In genomic region chr5:134085227-134085626, GRCm38 (mm10) we compare ENCODE assay signal across 18 mouse cellular contexts. TPM values are rescaled to one million over a fixed set of nuclear protein-coding genes. Genes with fewer than 3 reads are reported as not detected.
A peak's percentile ranks its signal among the peaks of the same experiment; 100 is the strongest.
DNase-seq lines count a peak whose midpoint lies in the region; ATAC-seq and TF ChIP-seq lines count a peak whose summit lies in the region.
"Had no signal": no experiment of that assay in that cellular context is flagged by ENCODE, and none has a peak within 500 bp of the region (broad histone marks: within the 10 kb centered on the region; RNA-seq: fewer than 3 reads in every experiment).

No protein-coding gene starts in this region.

- H3K9ac ChIP-seq in kidney, postnatal 0 days (ENCODE audit: low read depth, low read length), result no peak overlapping the region
- H3K9ac ChIP-seq: forebrain, embryonic 15.5 days; heart, embryonic 13.5 days; liver, embryonic 14.5 days; midbrain, embryonic 13.5 days had no signal

- peak; percentile 29; the same call in 1 of the 2 replicates for TF ChIP-seq CTCF in kidney, postnatal 0 days (IDR thresholded peaks at IDR 0.05; ENCODE audit: low read depth)

- peaks cover 9% of the 10 kb centered on the region; the same call in 1 of the 2 replicates for H3K4me1 ChIP-seq in kidney, postnatal 0 days (replicated peaks; ENCODE audit: insufficient read depth, low read length)
- H3K4me1 ChIP-seq: midbrain, embryonic 13.5 days had no signal

- no peaks in the 10 kb centered on the region for H3K27me3 ChIP-seq in kidney, postnatal 0 days (ENCODE audit: insufficient read depth, low read length)
- H3K27me3 ChIP-seq: forebrain, embryonic 15.5 days; heart, embryonic 13.5 days had no signal

- ATAC-seq in kidney, postnatal 0 days (replicated peaks; ENCODE audit: low FRiP score, low read depth), result no peak
- ATAC-seq: forebrain, embryonic 15.5 days; midbrain, embryonic 13.5 days had no signal

- H3K4me2 ChIP-seq in kidney, postnatal 0 days (ENCODE audit: low read length), result no peak overlapping the region
- H3K4me2 ChIP-seq: forebrain, embryonic 15.5 days; heart, embryonic 13.5 days; midbrain, embryonic 13.5 days had no signal

- H3K4me3 ChIP-seq in kidney, postnatal 0 days (replicated peaks; ENCODE audit: low read depth, low read length), result no peak overlapping the region
- H3K4me3 ChIP-seq: erythroblast, embryonic 14.5 days; forebrain, embryonic 15.5 days; heart, embryonic 13.5 days; limb, embryonic 10.5 days; midbrain, embryonic 13.5 days had no signal

- peak; percentile 20 for DNase-seq in adrenal gland, postnatal 25 days
- DNase-seq in adrenal gland, postnatal 4 days (ENCODE audit: low spot score in 2 of 2), result no peak
- no peak for DNase-seq in kidney, postnatal 0 days (ENCODE audit: low spot score)
- DNase-seq in kidney, adult 18-20 months, result no peak
- DNase-seq in 416B (ENCODE audit: low read depth), result peak; percentile 50
- peak; percentile 69 for DNase-seq in R1 (ENCODE audit: low read depth, low spot score)
- no peak for DNase-seq in right cerebral cortex, adult 2 months (ENCODE audit: low spot score in 2 of 2)
- no peak for DNase-seq in urinary bladder, adult 18-20 months (ENCODE audit: low spot score in 2 of 2)
- DNase-seq: cerebellum, adult 9-10 months; gastrocnemius, postnatal 10 days; right cerebral cortex, postnatal 25 days had no signal

- H3K36me3 ChIP-seq in kidney, postnatal 0 days (ENCODE audit: insufficient read depth, low read length), result no peaks in the 10 kb centered on the region
- H3K36me3 ChIP-seq: forebrain, embryonic 15.5 days; heart, embryonic 13.5 days; limb, embryonic 10.5 days; midbrain, embryonic 13.5 days had no signal

- H3K27ac ChIP-seq in kidney, postnatal 0 days, result no peak overlapping the region
- H3K27ac ChIP-seq: forebrain, embryonic 15.5 days; heart, embryonic 13.5 days; limb, embryonic 10.5 days; liver, embryonic 14.5 days; macrophage; midbrain, embryonic 13.5 days had no signal

- 75% methylated on average over 4 of the region's 4 CpGs for WGBS in kidney, postnatal 0 days

- H3K9me3 ChIP-seq in kidney, postnatal 0 days (replicated peaks; ENCODE audit: low read length), result no peaks in the 10 kb centered on the region
- H3K9me3 ChIP-seq: forebrain, embryonic 15.5 days; heart, embryonic 13.5 days; limb, embryonic 10.5 days; midbrain, embryonic 13.5 days had no signal

RNA-seq across cellular contexts. Expression of gene Castor2, which starts 14.3 kb away (rescaled TPM):
- 12.7 and 12.9 TPM in 2 replicates for total RNA-seq in adrenal gland, postnatal 25 days (2021)
- 10 to 100 TPM; 16.6 to 23.7 TPM for total RNA-seq in adrenal gland, postnatal 4 days (2021)
- 13.0 and 15.8 TPM in 2 replicates for polyA plus RNA-seq in kidney, postnatal 0 days (2015; fragmentation: Nextera tagmentation; extraction: Ambion mirVana)

Comparison
In these comparisons a context has a peak if more than half of its experiments do, and no peak if none do; other contexts are left out.
1. DNase-seq: peak in adrenal gland, postnatal 25 days (single experiment), 416B (single experiment) and R1 (single experiment); none in adrenal gland, postnatal 4 days (0 of 2), kidney, postnatal 0 days (single experiment), kidney, adult 18-20 months (single experiment), right cerebral cortex, adult 2 months (0 of 2) and urinary bladder, adult 18-20 months (0 of 2).